Mouse (Mus musculus): ENCODE results near the gene Tmod1. TPM values are rescaled to one million over a fixed set of nuclear protein-coding genes. Genes with fewer than 3 reads are reported as not detected.

Tmod1 gene
- polyA plus RNA-seq, 1 experiment = 0.67 TPM

- no peaks in the 10 kb centered on the region for H3K4me1 ChIP-seq (ENCODE audit: control insufficient read depth, insufficient read depth, insufficient read length, low read length)
- H3K27me3 ChIP-seq (ENCODE audit: control insufficient read depth, insufficient read depth, low read length) = no peaks in the 10 kb centered on the region
- H3K36me3 ChIP-seq (ENCODE audit: control insufficient read depth, insufficient read depth, low read length) = peaks cover 59% of the 10 kb centered on the region
- no peak overlapping the region for H3K4me3 ChIP-seq (ENCODE audit: low read depth, low read length)
- WGBS = 85% methylated on average over 10 of the region's 10 CpGs
- TF ChIP-seq CTCF (IDR thresholded peaks at IDR 0.05; ENCODE audit: extremely low read depth, insufficient read length, insufficient replicate concordance, low read depth, low read length) (no peak), POLR2A (IDR thresholded peaks at IDR 0.05; ENCODE audit: low read depth, low read length) (no peak)
- H3K27ac ChIP-seq (ENCODE audit: insufficient read depth, low read depth, low read length) = no peak overlapping the region
Observed at GRCm38 (mm10) chr4:46116544-46117175, 77.9 kb downstream of the Tmod1 start.

- TF ChIP-seq POLR2A (IDR thresholded peaks at IDR 0.05; ENCODE audit: low read depth, low read length) = no peak
- TF ChIP-seq CTCF (IDR thresholded peaks at IDR 0.05; ENCODE audit: extremely low read depth, insufficient read length, insufficient replicate concordance, low read depth, low read length) = no peak
- H3K27me3 ChIP-seq (ENCODE audit: control insufficient read depth, insufficient read depth, low read length) = no peaks in the 10 kb centered on the region
- peaks cover 65% of the 10 kb centered on the region for H3K36me3 ChIP-seq (ENCODE audit: control insufficient read depth, insufficient read depth, low read length)
- WGBS = 95% methylated on average over 4 of the region's 4 CpGs
- no peaks in the 10 kb centered on the region for H3K4me1 ChIP-seq (ENCODE audit: control insufficient read depth, insufficient read depth, insufficient read length, low read length)
- H3K4me3 ChIP-seq (ENCODE audit: low read depth, low read length) = no peak overlapping the region
- H3K27ac ChIP-seq (ENCODE audit: insufficient read depth, low read depth, low read length) = no peak overlapping the region
Observed at GRCm38 (mm10) chr4:46117536-46117935, 78.8 kb downstream of the Tmod1 start.

GRCm38 (mm10) chr4:46119514-46120094 lies 80.9 kb downstream of the Tmod1 start:
- H3K27me3 ChIP-seq (ENCODE audit: control insufficient read depth, insufficient read depth, low read length) = no peaks in the 10 kb centered on the region
- H3K36me3 ChIP-seq (ENCODE audit: control insufficient read depth, insufficient read depth, low read length) = peaks cover 75% of the 10 kb centered on the region
- no peak overlapping the region for H3K4me3 ChIP-seq (ENCODE audit: low read depth, low read length)
- WGBS = 95% methylated on average over 14 of the region's 14 CpGs
- no peak overlapping the region for H3K27ac ChIP-seq (ENCODE audit: insufficient read depth, low read depth, low read length)
- H3K4me1 ChIP-seq (ENCODE audit: control insufficient read depth, insufficient read depth, insufficient read length, low read length) = no peaks in the 10 kb centered on the region
- TF ChIP-seq POLR2A (IDR thresholded peaks at IDR 0.05; ENCODE audit: low read depth, low read length) (no peak), CTCF (IDR thresholded peaks at IDR 0.05; ENCODE audit: extremely low read depth, insufficient read length, insufficient replicate concordance, low read depth, low read length) (no peak)

- Histone ChIP-seq H3K4me1 (ENCODE audit: control insufficient read depth, insufficient read depth, insufficient read length, low read length) (no peaks in the 10 kb centered on the region), H3K27me3 (ENCODE audit: control insufficient read depth, insufficient read depth, low read length) (no peaks in the 10 kb centered on the region), H3K27ac (ENCODE audit: insufficient read depth, low read depth, low read length) (no peak overlapping the region), H3K36me3 (ENCODE audit: control insufficient read depth, insufficient read depth, low read length) (peaks cover 76% of the 10 kb centered on the region), H3K4me3 (ENCODE audit: low read depth, low read length) (no peak overlapping the region)
- TF ChIP-seq POLR2A (IDR thresholded peaks at IDR 0.05; ENCODE audit: low read depth, low read length) = no peak
- no peak for TF ChIP-seq CTCF (IDR thresholded peaks at IDR 0.05; ENCODE audit: extremely low read depth, insufficient read length, insufficient replicate concordance, low read depth, low read length)
- WGBS = 84% methylated on average over 3 of the region's 3 CpGs
Observed at GRCm38 (mm10) chr4:46120767-46121166, 82.0 kb downstream of the Tmod1 start.

GRCm38 (mm10) chr4:46123358-46123757 lies 84.6 kb downstream of the Tmod1 start:
- peaks cover 61% of the 10 kb centered on the region for H3K36me3 ChIP-seq (ENCODE audit: control insufficient read depth, insufficient read depth, low read length)
- H3K4me1 ChIP-seq (ENCODE audit: control insufficient read depth, insufficient read depth, insufficient read length, low read length) = no peaks in the 10 kb centered on the region
- WGBS = 88% methylated on average over 6 of the region's 6 CpGs

GRCm38 (mm10) chr4:46126541-46126940 lies 87.8 kb downstream of the Tmod1 start:
- 40% methylated on average over 2 of the region's 2 CpGs for WGBS
- no peak overlapping the region for H3K4me3 ChIP-seq (ENCODE audit: low read depth, low read length)
- no peaks in the 10 kb centered on the region for H3K27me3 ChIP-seq (ENCODE audit: control insufficient read depth, insufficient read depth, low read length)
- TF ChIP-seq POLR2A (IDR thresholded peaks at IDR 0.05; ENCODE audit: low read depth, low read length) = no peak
- TF ChIP-seq CTCF (IDR thresholded peaks at IDR 0.05; ENCODE audit: extremely low read depth, insufficient read length, insufficient replicate concordance, low read depth, low read length) = peak; percentile 86
- no peak overlapping the region for H3K27ac ChIP-seq (ENCODE audit: insufficient read depth, low read depth, low read length)
- peaks cover 59% of the 10 kb centered on the region for H3K36me3 ChIP-seq (ENCODE audit: control insufficient read depth, insufficient read depth, low read length)
- no peaks in the 10 kb centered on the region for H3K4me1 ChIP-seq (ENCODE audit: control insufficient read depth, insufficient read depth, insufficient read length, low read length)

More at GRCm38 (mm10) chr4:46123358-46123757, 84.6 kb downstream of the Tmod1 start:
- no peak for TF ChIP-seq CTCF (IDR thresholded peaks at IDR 0.05; ENCODE audit: extremely low read depth, insufficient read length, insufficient replicate concordance, low read depth, low read length)
- TF ChIP-seq POLR2A (IDR thresholded peaks at IDR 0.05; ENCODE audit: low read depth, low read length) = no peak
- Histone ChIP-seq H3K27ac (ENCODE audit: insufficient read depth, low read depth, low read length) (no peak overlapping the region), H3K27me3 (ENCODE audit: control insufficient read depth, insufficient read depth, low read length) (no peaks in the 10 kb centered on the region), H3K4me3 (ENCODE audit: low read depth, low read length) (no peak overlapping the region)

GRCm38 (mm10) chr4:46129311-46130004 lies 90.7 kb downstream of the Tmod1 start:
- H3K4me1 ChIP-seq (ENCODE audit: control insufficient read depth, insufficient read depth, insufficient read length, low read length) = no peaks in the 10 kb centered on the region
- WGBS = 92% methylated on average over 8 of the region's 8 CpGs
- no peaks in the 10 kb centered on the region for H3K27me3 ChIP-seq (ENCODE audit: control insufficient read depth, insufficient read depth, low read length)
- no peak overlapping the region for H3K27ac ChIP-seq (ENCODE audit: insufficient read depth, low read depth, low read length)
- H3K4me3 ChIP-seq (ENCODE audit: low read depth, low read length) = no peak overlapping the region
- H3K36me3 ChIP-seq (ENCODE audit: control insufficient read depth, insufficient read depth, low read length) = peaks cover 59% of the 10 kb centered on the region
- no peak for TF ChIP-seq CTCF (IDR thresholded peaks at IDR 0.05; ENCODE audit: extremely low read depth, insufficient read length, insufficient replicate concordance, low read depth, low read length)
- TF ChIP-seq POLR2A (IDR thresholded peaks at IDR 0.05; ENCODE audit: low read depth, low read length) = no peak

Measured in small intestine, adult 2 months (tissue).